Mouse (Mus musculus) liver, postnatal 0 days (tissue): ENCODE results near the gene Kif9. TPM values are rescaled to one million over a fixed set of nuclear protein-coding genes. Genes with fewer than 3 reads are reported as not detected.

Experiments used
- ATAC-seq: fragments of 200-750 bp; cut with Nextera tagmentation; 2 replicates; pipeline ENCODE4 v1.8.0; 2017; ENCODE audit warnings: mild to moderate bottlenecking, moderate library complexity
- DNase-seq: peaks from one replicate; pipeline ENCODE4 v3.0.0-alpha.2; 2016
- H3K27ac ChIP-seq: fragments of 300-500 bp; sonication (generic); 2 replicates; pipeline ENCODE4 v1.5.1; 2014; ENCODE audit warnings: antibody characterized with exemption, moderate library complexity, mild to moderate bottlenecking, low read depth
- H3K27me3 ChIP-seq: fragments of 300-500 bp; sonication (generic); 2 replicates; pipeline ENCODE4 v1.6.1; 2014; ENCODE audit warnings: low read length, control low read depth, mixed read lengths; ENCODE audit not compliant: insufficient read depth
- H3K36me3 ChIP-seq: fragments of 300-500 bp; sonication (generic); replicated peaks from 2 replicates; pipeline ENCODE4 v1.6.1; 2014; ENCODE audit warnings: mild to moderate bottlenecking, control low read depth, low read length, moderate library complexity, mixed read lengths; ENCODE audit not compliant: insufficient read depth
- H3K4me1 ChIP-seq: fragments of 300-500 bp; sonication (generic); 2 replicates; pipeline ENCODE4 v1.6.1; 2014; ENCODE audit warnings: antibody characterized with exemption, mild to moderate bottlenecking, control low read depth; ENCODE audit not compliant: insufficient read depth
- H3K4me2 ChIP-seq: fragments of 300-500 bp; sonication (generic); 2 replicates; pipeline ENCODE4 v1.6.1; 2014; ENCODE audit warnings: low read depth, mild to moderate bottlenecking, low read length, moderate library complexity, mixed read lengths
- H3K4me3 ChIP-seq: fragments of 300-500 bp; sonication (generic); 2 replicates; pipeline ENCODE4 v1.5.1; 2014; ENCODE audit warnings: low read depth, low read length
- H3K9ac ChIP-seq: fragments of 300-500 bp; sonication (generic); replicated peaks from 2 replicates; pipeline ENCODE4 v1.6.1; 2014; ENCODE audit warnings: mild to moderate bottlenecking, moderate library complexity
- H3K9me3 ChIP-seq: fragments of 300-500 bp; sonication (generic); 2 replicates; pipeline ENCODE4 v1.6.1; 2016; ENCODE audit warnings: mild to moderate bottlenecking, control low read depth, low read length, mixed read lengths
- CTCF ChIP-seq: sonication (generic); IDR thresholded peaks from 2 replicates; pipeline ENCODE4 v1.5.1; 2016; ENCODE audit warnings: antibody characterized with exemption, low read depth
- EP300 ChIP-seq: IDR thresholded peaks from 2 replicates; pipeline ENCODE4 v1.6.1; 2016; ENCODE audit warnings: antibody characterized with exemption, low read depth, mild to moderate bottlenecking
- WGBS: fragments of 180-500 bp; shearing (Covaris S2); extraction: QIAGEN DNeasy Blood & Tissue Kit; methylation state at CpG from one replicate; pipeline ENCODE4 v1.1.7; 2014; ENCODE audit not compliant: insufficient replicate concordance; 5-methylcytosine and 5-hydroxymethylcytosine counted together
- polyA plus RNA-seq: library from polyadenylated mRNA; unstranded; fragments of >200 nt; fragmentation: Nextera tagmentation; extraction: Ambion mirVana; gene quantifications from 2 replicates; pipeline ENCODE4 v1.2.1, GENCODE M21; 2015

The Kif9 gene
- polyA plus RNA-seq, 1 experiment from 2014 or later: 0.53 TPM

DNA sequence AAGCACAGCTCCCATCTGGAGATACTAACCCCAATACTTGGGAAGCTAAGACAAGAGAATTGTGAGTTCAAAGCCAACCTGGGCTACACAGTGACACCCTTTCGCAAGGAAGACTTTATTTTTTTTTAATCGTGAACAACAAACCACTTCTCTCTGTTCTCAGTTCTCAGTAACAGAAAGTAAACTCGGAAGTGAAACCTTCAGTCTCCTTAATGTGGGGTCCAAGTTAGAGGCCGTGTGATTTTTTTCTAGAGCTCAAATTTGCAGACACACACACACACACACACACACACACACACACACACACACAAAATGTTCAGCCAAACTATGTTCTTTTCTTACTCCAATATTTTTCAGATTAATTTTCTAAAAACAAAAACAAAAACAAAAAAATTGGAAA lies 1.9 kb downstream of the Kif9 start:
- 59% methylated on average over 4 of the region's 4 CpGs for WGBS
- no peak overlapping the region for H3K9ac ChIP-seq
- no peaks in the 10 kb centered on the region for H3K36me3 ChIP-seq
- no peaks in the 10 kb centered on the region for H3K9me3 ChIP-seq
- peaks cover 16% of the 10 kb centered on the region for H3K4me1 ChIP-seq
- H3K4me3 ChIP-seq: no peak overlapping the region
- H3K4me2 ChIP-seq: no peak overlapping the region
- H3K27ac ChIP-seq: no peak overlapping the region
- no peak for ATAC-seq
- no peak for DNase-seq
- H3K27me3 ChIP-seq: no peaks in the 10 kb centered on the region
- no peak for TF ChIP-seq EP300
- TF ChIP-seq CTCF: no peak

DNA sequence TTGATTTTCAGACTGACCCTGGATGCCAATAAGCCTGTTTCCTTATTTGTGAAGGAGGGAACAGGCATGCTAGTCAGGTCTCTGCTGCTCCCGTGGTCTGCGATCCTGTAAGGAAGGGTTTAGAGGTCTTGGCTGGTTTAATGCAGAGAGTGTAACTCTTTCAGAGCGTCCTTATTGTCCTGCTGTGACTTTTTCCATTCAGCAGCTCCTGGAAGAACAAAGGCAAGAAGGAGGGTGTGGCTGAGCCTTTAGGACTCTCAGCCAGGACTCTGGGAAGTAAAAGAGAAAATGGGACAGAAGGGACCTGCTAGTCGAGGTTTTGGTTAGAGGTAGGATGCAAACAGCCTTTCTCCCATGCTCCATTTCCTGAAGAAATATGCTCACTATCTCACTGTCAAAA lies 12.1 kb downstream of the Kif9 start:
- H3K4me2 ChIP-seq: no peak overlapping the region
- H3K36me3 ChIP-seq: no peaks in the 10 kb centered on the region
- H3K27me3 ChIP-seq: no peaks in the 10 kb centered on the region
- ATAC-seq (no peak), DNase-seq (no peak)
- no peaks in the 10 kb centered on the region for H3K4me1 ChIP-seq
- WGBS: 60% methylated on average over 4 of the region's 4 CpGs
- no peak overlapping the region for H3K9ac ChIP-seq
- TF ChIP-seq CTCF: no peak
- no peak overlapping the region for H3K4me3 ChIP-seq
- H3K9me3 ChIP-seq: peaks cover 9% of the 10 kb centered on the region
- no peak overlapping the region for H3K27ac ChIP-seq

DNA sequence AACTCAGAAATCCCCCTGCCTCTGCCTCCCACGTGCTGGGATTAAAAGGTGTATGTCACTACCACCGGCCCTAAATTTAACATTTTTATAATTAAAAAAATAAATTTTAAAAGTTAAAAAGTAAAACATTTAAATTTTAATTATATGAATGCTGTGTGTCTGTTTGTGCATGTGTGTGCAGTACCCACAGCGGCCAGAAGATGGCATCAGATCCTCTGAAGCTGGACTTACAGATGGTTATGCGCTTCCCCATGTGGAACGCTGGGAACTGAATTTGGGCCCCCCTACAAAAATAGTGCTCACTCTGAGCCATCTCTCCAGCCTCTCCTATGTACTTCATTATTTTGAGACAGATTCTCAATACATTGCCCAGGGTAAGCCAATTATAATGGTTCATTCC lies 14.2 kb downstream of the Kif9 start:
- H3K27me3 ChIP-seq: no peaks in the 10 kb centered on the region
- H3K4me1 ChIP-seq: no peaks in the 10 kb centered on the region
- ATAC-seq: no peak
- H3K4me2 ChIP-seq: no peak overlapping the region
- 63% methylated on average over 5 of the region's 5 CpGs for WGBS
- H3K36me3 ChIP-seq: no peaks in the 10 kb centered on the region
- peak; percentile 44 for DNase-seq
- TF ChIP-seq EP300 (no peak), CTCF (peak; percentile 62)
- no peak overlapping the region for H3K9ac ChIP-seq
- H3K27ac ChIP-seq: no peak overlapping the region
- H3K9me3 ChIP-seq: peaks cover 9% of the 10 kb centered on the region
- H3K4me3 ChIP-seq: no peak overlapping the region

DNA sequence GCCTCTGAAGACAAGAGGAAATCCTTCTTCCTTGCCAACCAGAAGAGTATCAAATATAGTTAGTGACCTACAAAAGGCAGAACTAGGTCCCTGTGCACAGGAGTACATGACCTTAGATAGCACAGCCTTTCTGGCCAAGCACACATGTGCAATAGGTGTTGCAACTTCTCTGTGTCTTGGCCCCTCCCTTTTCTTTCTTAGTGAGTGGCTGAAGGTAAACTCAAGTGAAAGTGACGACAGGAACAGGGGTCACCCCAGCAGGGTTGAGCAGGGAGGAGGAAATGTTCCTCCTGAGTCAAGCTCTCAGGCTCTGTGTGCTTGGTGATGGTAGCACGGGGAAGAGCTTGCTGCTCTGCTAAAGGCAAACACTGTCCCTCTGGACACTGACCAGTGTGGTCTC lies 49.0 kb downstream of the Kif9 start:
- ATAC-seq (peak; percentile 62), DNase-seq (peak; percentile 31)
- H3K27ac ChIP-seq: no peak overlapping the region
- no peak overlapping the region for H3K9ac ChIP-seq
- H3K9me3 ChIP-seq: no peaks in the 10 kb centered on the region
- TF ChIP-seq CTCF (no peak), EP300 (no peak)
- no peak overlapping the region for H3K4me2 ChIP-seq
- H3K36me3 ChIP-seq: no peaks in the 10 kb centered on the region
- no peaks in the 10 kb centered on the region for H3K27me3 ChIP-seq
- H3K4me3 ChIP-seq: no peak overlapping the region
- WGBS: 41% methylated on average over 2 of the region's 2 CpGs
- peaks cover 9% of the 10 kb centered on the region; the same call in 1 of the 2 replicates for H3K4me1 ChIP-seq

DNA sequence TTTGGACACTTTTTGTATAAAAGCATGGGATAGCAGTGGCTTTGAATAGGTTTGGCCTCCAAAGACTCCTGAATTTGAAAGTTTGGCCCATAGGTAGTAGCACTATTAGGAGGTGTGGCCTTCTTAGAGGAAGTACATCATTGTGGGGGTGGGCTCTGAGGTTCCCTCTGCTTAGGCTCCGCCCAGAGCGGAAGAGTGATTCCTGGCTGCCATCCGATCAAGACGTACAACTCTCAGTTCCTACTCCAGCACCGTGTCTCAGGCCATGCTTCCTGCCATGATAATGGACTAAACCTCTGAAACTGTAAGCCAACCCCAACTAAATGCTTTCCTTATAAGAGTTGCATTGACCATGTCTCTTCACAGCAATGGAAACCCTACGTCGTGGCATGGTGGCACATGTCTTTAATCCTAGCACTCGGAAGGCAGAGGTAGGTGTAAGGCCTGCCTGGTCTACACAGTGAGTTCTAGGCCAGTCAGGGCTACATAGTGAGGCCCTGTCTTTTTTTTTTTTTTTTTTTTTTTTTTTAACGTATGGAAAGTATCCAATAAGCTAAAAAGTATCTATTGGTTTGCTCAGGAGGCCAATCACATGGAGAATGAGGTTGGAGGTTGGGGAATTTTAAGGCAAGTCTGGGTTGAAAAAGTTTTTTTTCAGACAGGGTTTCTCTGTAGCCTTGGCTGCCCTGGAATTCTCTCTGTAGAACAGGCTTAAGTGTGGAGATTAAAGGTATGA lies 52.4 kb downstream of the Kif9 start:
- no peak overlapping the region for H3K4me2 ChIP-seq
- no peak overlapping the region for H3K27ac ChIP-seq
- peak; percentile 19 for DNase-seq

DNA sequence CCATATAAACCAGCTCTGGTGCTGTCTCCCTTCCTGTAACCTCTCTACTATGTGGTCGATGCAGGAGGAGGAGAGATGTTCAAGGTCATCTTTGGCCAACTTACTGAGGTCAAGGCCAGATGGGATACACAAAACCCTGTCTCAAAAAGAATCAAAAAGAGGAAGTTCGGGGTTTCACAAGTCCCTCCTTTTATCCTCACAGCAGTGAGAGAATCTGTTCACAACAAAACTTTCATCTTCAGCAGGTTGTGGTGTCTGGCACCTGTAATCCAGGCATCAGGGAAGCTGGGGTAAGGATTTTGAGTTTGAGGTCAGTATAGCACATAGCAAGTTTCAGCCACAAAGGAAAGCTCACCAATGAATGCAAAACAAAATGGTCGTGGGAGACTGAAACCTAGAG lies 53.9 kb downstream of the Kif9 start:
- H3K4me1 ChIP-seq: peaks cover 36% of the 10 kb centered on the region
- no peaks in the 10 kb centered on the region for H3K9me3 ChIP-seq
- H3K27me3 ChIP-seq: no peaks in the 10 kb centered on the region
- no peak overlapping the region for H3K4me3 ChIP-seq
- DNase-seq (peak; percentile 15), ATAC-seq (no peak)
- 25% methylated on average over 3 of the region's 3 CpGs for WGBS
- no peak overlapping the region; the same call in 1 of the 2 replicates for H3K9ac ChIP-seq
- H3K27ac ChIP-seq: peak overlapping the region; percentile 99
- peak overlapping the region; percentile 91 for H3K4me2 ChIP-seq
- 0 out of 2 replicates have a peak, but pooled peaks cover 4% of the 10 kb centered on the region for H3K36me3 ChIP-seq
- TF ChIP-seq EP300: no peak
- no peak for TF ChIP-seq CTCF

More for the DNA sequence above, 52.4 kb downstream of the Kif9 start:
- no peak for TF ChIP-seq EP300
- no peak for TF ChIP-seq CTCF
- WGBS: 71% methylated on average over 9 of the region's 9 CpGs
- Histone ChIP-seq H3K36me3 (no peaks in the 10 kb centered on the region), H3K4me1 (peaks cover 22% of the 10 kb centered on the region), H3K9me3 (no peaks in the 10 kb centered on the region), H3K4me3 (no peak overlapping the region), H3K27me3 (no peaks in the 10 kb centered on the region), H3K9ac (no peak overlapping the region)
- ATAC-seq: no peak
